Mouse (Mus musculus): ENCODE results near the gene Plppr1. TPM values are rescaled to one million over a fixed set of nuclear protein-coding genes. Genes with fewer than 3 reads are reported as not detected.

The Plppr1 gene
- polyA plus RNA-seq (2017; shearing (Covaris generic)) = under 1 TPM in 1 of 2 experiments, not detected in 1; 0.22 TPM

GRCm38 (mm10) chr4:49059021-49059401, at the start of gene Plppr1:
Gene Plppr1, plus strand, starts transcription at chr4:49059273.
- ATAC-seq = no peak

- ATAC-seq = no peak
Measured at GRCm38 (mm10) chr4:49016701-49017100, 42.4 kb upstream of the Plppr1 start.

DNA sequence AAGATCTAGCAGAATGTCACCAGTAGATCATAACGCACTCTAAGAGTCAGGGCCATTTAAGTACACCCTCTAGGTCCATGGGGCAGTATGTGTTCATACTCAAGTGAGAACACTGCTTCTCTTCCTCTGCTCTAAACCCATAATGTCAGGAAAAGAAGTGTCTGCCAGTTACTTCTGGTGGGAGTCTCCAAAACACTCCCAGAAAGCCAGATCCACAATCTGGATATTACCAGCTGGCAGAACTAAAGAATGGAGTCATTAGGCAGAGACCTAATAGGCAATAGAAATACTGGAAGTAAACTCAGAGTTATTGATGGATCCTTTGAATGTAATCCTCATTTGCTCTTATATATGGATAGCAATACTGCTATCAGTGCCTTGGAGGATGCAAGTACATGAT, 35.9 kb upstream of the Plppr1 start:
- ATAC-seq = no peak

GRCm38 (mm10) chr4:49038311-49038710, 20.8 kb upstream of the Plppr1 start:
- ATAC-seq = no peak

GRCm38 (mm10) chr4:49039854-49040253, 19.2 kb upstream of the Plppr1 start:
- ATAC-seq = no peak

GRCm38 (mm10) chr4:49041655-49042054, 17.4 kb upstream of the Plppr1 start:
- no peak for ATAC-seq

DNA sequence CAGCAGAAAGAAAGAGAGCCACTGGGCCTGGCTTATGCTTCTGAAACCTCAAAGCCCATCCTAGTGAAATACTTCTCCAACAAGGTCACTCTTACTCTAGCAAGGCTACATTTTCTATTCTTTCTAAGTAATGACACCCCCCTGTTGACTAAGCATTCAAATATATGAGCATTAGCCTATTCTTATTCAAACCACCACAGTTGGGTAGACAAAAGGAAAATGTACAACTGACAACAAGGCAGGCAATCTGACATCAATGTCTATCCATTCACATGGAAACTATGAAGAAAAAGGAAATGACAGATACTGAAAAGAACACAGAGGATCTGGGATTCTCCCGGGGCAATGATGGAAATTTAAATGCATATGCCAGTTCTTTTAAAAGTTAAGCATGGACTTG, 8.4 kb upstream of the Plppr1 start:
- no peak for ATAC-seq

- no peak for ATAC-seq
Measured at GRCm38 (mm10) chr4:49057916-49058315, 1.2 kb upstream of the Plppr1 start.

- no peak for ATAC-seq
Measured at GRCm38 (mm10) chr4:49058557-49058956, 516 bp upstream of the Plppr1 start.

DNA sequence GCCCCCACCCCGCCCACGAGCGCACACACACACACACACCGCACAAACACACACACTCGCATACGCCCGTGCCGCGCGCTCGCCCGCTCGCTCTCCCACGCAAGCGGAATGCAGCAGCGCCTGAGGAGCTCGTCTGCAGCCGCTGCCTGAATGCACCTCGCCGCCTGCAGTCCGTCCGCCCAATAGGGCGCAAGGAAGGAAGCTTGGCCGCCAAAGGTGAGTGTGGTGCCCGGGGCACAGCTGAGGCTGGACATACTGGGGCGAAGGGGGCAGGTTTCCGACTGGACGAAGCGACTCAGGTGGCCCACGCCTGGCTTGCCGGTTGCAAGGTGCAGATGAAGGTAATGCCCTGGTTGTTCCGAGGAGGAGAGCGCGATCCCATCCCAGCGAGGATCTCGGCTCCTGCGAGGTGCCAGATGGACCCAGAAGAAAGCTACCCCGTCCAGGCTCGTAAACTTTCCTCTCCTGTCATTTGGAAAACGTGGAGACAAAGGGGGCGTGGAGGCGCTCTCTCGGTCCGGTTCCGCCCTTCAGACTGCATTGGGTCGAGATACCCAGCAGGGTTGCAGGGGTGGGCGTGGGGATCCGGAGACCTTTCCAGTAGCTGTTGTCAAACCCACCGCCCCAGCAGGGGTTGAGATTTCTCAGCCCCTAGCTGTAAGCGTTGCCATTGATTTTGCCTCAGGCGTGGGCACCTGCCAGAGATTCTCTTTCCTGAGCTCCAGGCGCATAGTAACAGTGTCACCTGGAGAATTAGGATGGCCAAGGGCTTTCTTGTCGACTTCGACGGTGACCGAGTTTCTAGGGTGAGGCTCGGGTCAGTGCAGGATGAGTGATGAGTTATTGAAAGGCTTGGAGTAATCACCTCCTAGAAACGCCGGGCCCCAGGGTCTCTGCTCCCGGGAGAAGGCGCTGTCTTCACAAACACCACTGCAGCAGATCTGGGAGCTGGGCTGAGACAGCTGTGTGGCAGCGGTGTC, 619 bp downstream of the Plppr1 start:
- ATAC-seq = no peak

DNA sequence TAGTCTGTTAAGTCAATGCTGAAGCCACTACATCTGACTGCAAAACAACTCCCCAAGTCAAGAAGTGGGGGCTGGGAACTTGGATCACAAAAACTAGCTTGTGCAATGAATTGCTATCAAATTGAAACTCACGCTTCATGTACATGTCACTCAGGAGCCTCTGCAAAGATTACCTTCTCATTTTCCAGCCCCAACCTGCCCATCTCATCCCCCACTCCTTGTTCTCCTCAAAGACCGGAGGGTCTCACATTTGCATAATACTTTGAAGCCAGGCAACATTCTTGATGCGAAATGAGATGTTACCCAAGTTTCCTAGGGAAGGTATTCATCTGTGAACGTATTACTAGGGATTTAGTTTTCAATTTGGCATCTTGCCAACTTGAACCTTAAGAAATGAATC, 10.4 kb downstream of the Plppr1 start:
- no peak for ATAC-seq

GRCm38 (mm10) chr4:49072886-49073285, 13.8 kb downstream of the Plppr1 start:
- ATAC-seq = no peak

DNA sequence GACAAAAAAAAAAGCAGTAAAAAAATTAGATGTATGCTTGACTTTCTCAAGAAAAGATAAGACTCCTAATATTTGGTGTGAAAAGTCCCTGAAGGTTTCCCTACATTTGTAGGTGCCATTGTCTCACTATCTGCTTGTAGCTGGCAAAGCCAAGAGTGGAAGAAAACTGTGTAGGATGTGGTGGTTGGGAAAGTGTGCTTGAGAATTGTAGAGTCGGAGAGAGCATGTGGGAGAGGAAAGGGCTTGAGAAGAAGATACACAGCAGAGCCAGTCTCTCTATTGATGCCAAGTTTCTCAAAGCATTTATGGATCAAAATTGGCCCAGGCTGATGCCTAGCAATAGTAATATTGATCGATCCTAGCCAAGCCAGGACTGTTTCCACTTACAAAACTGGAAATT, 16.8 kb downstream of the Plppr1 start:
- no peak for ATAC-seq

DNA sequence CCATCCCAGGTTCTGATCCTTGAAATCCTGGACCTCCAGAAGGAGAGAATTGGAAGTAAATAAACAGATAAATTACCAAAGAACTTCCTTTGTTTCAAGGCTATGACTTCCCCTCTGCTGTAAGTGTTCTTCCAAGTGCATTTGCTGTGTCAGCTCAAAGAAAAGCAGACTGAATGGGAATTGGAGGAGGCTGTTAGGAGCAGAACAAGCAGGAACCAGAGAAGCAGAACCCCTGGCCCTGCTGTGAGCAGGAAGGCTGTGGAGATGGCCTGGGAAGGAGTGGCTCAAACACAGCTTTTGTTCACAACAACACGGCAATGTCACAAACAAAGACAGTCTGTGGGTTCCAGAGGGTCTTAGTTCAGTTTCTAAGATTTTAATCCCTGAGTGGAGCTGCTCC, 20.3 kb downstream of the Plppr1 start:
- ATAC-seq = no peak

- ATAC-seq = no peak
Measured at GRCm38 (mm10) chr4:49088205-49088604, 29.1 kb downstream of the Plppr1 start.

GRCm38 (mm10) chr4:49090461-49090860, 31.4 kb downstream of the Plppr1 start:
- no peak for ATAC-seq

GRCm38 (mm10) chr4:49099448-49099847, 40.4 kb downstream of the Plppr1 start:
- ATAC-seq = no peak

DNA sequence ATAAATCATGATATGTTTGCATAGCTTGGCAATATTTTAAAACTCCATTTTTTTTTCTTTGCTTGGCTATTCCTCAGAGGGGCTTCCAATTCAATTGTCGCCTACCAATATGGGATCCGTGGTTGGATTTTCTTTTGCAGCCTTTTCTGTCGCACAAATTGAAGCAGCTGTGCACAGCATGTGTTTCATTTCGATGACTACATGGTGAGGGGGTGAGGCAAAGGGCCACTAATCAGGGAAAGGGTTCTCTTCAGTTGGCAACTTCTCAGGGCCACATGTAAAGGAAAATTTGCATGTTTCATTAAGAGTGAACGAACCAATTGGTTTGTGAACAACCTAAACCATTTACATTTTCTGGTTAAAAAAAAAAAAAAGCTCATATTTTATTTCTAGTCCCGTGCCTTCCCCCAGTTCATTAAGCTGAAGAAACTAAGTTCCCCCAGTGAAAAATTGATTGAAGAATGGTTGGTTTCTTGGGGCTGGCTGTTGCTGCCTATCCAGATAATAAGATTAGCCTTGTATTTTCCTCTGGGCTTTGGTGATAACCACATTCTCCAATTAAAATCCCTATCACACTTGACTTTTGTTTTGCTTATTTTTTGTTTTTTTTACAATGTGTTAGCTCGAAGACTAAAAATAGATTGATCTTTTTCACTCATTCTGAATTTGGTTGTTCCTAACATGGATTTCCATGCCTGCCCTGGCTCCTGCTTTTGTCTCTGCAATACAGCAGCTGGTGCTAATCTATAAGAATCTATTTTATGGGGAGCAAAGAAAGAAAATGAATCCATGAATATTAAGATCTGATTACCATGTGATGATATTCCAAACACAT, 43.1 kb downstream of the Plppr1 start:
- no peak for ATAC-seq

GRCm38 (mm10) chr4:49102769-49103193, 43.7 kb downstream of the Plppr1 start:
- no peak for ATAC-seq

DNA sequence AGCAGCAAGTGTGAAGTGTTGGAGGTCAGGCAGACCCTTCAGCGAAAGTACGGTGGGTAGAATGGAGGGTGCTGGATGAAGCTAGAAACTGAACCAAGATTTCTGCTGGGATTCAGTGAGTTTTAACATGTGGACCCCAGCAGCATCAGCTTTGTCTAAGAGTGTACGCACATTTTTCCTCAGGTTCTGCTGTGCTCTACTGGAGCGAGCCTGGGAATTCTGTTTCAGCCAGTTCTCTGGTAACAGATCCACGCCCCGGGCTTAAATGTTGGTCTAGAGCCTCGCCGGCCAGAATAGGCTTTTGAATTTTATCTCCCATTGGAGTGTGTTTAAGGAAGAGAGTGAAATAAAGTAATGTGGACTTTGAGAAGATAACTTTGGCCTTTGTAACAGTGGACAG, 45.8 kb downstream of the Plppr1 start:
- no peak for ATAC-seq

- ATAC-seq = no peak
Measured at GRCm38 (mm10) chr4:49107895-49108294, 48.8 kb downstream of the Plppr1 start.

GRCm38 (mm10) chr4:49108371-49108770, 49.3 kb downstream of the Plppr1 start:
- ATAC-seq = no peak

- no peak for ATAC-seq
Measured at GRCm38 (mm10) chr4:49109989-49110388, 50.9 kb downstream of the Plppr1 start.

GRCm38 (mm10) chr4:49118842-49119241, 59.8 kb downstream of the Plppr1 start:
- ATAC-seq = no peak
